Mouse (Mus musculus) urinary bladder, adult 18-20 months (tissue): ENCODE measurements at regions not wholly inside any gene's neighbourhood (a gene's known extent, or its start where the extent isn't known, plus 50 kb on each side); places are given as distances from the start of the nearest gene placed in this dataset.

Source experiments
- DNase-seq, 2 experiments: peaks; one replicate each; pipeline ENCODE4 v3.0.0; 2022; ENCODE audit warnings: low spot score in 2 of 2, mixed read lengths in 2 of 2

GRCm38 (mm10) chr13:48717036-48717435 lies 54.2 kb downstream of the Barx1 start:
- DNase-seq = no peak

GRCm38 (mm10) chr13:48717451-48717850 lies 54.7 kb downstream of the Barx1 start:
- DNase-seq = no peak

- DNase-seq = no peak
These were observed 60.9 kb downstream of the Barx1 start for GRCm38 (mm10) chr13:48723676-48724075.

DNA sequence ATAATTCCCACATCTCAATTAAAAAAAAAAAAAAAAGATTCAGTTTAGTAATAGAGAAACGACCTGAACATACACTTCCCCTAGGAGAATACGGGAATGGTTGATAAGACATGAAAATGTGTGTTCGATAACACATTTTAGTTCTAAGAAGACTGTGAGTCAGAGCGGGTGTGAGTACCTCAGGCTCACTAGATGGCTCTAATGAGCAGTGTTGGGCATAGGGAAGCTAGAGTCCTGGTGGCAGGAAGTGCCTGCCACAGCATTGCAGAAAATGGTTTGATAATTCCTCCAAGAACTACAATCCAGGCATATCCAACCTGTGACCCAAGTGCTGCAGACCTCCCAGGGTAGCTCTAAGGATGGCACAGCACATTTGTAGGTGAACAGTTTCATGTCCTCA lies 63.6 kb downstream of the Barx1 start:
- no peak for DNase-seq

GRCm38 (mm10) chr13:48731046-48731996 lies 68.5 kb downstream of the Barx1 start:
- DNase-seq = peak in 1 of 2 experiments; percentile 23

DNA sequence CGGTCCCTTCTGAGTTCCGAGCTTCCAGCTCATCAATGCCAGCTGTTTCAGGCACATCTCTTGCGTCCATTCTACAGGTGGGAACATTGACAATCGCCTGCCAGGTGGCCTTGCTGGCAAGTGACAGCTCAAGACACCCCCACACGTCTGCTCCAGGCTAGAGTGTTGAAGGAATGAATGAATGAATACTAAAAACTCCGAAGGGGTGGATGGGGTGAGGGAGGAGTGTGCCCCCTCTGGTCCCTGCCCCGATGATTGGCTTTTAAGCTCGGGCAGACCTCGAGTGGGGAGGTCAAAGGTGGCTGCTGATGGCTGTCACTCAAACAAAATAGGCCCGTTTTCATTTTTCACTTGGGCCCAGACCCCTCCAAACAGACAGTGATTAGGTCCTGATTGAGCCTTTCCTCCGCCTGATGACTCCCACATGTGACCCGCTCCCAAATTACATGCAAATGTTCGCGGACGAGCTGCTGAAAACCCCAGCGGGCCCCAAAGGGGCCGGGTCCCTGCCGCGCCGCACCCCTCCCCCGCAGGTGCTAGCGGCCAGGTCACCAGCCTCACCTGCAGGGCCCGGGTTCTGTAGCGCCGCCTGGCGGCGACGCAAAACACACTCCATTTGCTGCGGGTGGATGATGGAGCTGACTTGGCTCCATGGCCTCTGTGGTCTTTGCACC lies 69.5 kb downstream of the Barx1 start:
- DNase-seq = peak in 1 of 2 experiments; percentile 41

DNA sequence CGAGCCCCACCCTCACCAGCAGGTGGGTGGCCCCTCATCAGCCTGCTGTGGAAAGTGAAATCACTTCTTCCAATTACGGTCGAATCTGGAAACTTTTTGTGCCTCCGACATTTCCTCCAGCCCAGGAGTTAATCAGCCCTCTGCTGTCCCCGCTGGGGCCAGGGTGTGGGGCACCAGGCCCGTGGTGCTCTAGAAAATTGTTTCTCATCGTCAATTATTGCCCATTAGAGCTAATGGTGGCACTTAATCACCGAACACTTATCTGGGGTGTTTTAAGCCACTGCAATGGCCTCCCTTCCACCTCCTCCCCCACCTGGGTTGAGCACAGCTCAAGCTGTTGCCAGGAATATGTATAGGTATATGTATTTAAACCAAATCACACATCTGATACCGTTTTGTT lies 72.2 kb downstream of the Barx1 start:
- DNase-seq = no peak

DNA sequence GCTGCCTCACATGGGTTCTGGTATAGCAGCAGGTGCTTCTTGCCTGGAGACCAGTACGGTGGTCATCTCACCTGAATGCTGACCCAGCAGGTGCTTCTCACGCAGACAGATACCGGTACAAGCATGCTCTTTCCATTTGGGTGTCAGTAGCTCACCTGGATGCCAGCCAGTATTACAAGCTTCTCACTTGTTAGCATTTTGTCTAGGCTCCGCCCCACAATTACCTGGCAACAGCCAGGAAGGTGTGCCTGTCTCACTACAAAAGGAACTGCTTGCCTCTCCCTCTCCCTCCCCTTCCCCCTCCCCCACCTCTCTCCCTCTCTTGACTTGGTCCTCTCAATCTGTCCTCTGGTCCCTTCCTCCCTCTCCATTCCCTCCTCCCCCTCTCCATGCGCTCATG lies 82.8 kb downstream of the Barx1 start:
- no peak for DNase-seq

GRCm38 (mm10) chr13:48746301-48746700 lies 83.5 kb downstream of the Barx1 start:
- no peak for DNase-seq
